Mouse (Mus musculus) spleen, adult 18-20 months (tissue): ENCODE results near the gene Pam16.
"Not testable (repeated sequence)": the region's sequence is repeated elsewhere in the genome, so short reads cannot be mapped to it uniquely, and the experiment has no call there.

Experiments
- DNase-seq, 2 experiments: peaks; one replicate each; pipeline ENCODE4 v3.0.0; 2022; ENCODE audit warnings: mixed read lengths in 2 of 2

Gene Pam16

DNA sequence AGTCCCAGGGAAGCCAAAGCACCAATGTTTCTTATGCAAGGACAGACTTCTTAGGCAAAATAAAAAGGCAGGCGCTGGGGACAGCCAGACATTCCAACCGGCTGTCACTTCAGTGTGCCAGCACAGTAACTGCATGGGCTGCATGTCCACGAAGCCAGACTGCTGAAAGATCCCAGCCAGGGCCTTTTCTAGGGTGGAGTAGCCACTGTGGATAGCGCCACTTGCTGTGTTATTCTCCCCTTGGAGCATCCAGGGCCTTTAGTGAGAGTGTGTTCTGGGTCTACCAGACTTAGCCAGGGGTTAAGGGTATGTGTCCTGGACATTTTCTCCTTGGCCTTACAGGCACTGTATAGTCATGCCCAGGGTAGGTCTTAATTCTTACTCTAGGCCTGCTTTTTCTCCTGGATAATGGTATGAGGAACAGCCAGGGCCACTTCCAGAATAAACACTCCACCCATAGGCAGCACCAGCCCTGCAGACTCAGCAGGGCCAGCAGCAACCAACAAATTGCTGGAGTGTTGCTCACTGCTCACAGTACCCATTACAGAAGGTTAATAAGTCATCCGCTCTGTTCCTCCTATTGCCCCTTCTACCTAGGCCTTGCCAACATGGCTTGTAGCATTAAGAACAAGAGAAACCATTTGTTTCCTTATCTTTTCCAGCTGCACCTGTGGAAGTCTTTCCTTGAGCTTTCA, 37.1 kb downstream of the Pam16 start:
- DNase-seq: no peak

DNA sequence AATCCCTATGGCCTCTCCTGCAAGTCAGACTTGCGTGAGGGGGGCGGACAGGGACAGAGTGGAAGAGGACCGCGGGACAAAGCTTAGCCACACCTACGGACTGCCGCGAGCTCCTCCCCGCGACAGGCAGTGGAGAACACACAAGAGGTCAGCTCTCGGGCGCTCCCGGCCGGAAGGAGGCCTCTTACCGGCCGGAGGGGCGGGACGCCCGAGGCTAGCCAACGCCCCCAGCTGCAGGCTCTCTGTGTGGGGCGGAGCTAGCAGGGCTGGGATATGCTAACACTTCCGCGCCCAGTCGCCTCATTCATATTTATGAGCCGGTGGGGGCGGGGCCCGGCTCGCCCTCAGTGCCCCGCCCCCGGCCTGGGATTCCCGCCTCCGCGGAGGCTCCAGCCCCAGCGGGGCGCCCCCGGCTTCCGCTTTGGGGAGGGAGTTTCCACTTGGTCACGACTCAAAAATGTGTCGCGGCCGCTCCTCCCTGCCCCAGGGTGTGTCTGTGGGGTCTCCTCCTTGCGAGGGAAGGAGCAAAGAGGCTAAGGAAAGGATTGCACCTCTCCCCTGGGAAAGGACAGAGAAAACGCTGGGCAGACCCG, 38.2 kb downstream of the Pam16 start:
- peak; percentile 96 for DNase-seq

DNA sequence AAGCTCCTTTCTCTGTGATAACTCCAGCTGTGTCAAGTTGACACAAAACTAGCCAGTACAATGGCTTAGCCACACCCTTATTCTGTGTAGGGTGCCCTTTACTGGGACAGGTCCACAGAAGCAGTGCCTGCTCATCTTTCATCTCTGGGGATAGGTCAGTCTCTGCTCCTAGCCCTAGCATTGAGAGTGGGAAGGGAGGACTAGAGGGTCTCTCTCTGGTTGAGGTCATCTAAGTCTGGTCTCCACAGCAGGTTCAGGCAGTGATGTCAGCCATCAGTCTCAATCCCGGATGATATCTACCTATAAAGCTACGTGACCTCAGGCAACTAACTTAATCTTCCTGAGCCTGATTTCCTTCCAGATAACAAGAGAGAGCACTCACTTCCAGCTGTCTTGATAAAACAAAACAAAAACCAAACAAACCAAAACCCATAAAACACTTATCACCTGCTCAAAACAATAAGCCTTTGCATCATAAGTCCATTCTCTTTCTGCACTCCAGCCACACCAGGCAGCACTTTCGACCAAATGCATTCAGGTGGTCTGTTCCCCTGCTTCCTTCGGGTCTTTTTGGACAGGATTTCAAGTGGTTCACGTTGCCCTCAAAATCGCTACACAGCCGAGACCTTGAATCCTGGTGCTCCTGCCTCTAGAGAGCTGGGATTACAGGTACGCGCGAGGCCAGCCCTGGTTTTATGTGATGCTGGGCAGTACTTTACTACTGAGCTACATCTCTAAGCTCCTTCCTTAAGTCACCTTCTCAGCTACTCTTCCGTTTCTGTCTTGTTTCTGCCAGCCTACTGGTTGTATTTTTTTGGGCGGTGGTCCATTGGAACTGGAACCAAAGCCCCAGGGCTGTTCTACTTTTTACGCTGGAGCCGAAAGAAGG, 38.9 kb downstream of the Pam16 start:
- no peak for DNase-seq

DNA sequence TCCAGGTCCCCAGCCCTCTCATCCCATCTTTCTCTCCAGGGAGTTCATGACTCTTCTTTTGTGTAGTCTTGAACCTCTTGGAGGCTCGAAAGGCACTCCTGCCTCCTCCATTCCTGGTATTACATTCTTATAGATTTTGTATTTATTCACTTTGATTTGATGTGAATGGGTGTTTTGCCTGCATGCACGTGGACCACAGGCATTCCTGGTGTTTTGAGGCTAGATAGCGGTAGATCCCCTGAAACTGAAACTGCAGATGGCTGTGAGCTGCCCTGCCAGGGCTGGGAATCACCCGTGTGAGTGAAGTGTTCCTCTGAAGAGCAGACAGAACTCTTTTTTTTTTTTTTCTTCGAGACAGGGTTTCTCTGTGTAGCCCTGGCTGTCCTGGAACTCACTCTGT, 40.4 kb downstream of the Pam16 start:
- no peak for DNase-seq

DNA sequence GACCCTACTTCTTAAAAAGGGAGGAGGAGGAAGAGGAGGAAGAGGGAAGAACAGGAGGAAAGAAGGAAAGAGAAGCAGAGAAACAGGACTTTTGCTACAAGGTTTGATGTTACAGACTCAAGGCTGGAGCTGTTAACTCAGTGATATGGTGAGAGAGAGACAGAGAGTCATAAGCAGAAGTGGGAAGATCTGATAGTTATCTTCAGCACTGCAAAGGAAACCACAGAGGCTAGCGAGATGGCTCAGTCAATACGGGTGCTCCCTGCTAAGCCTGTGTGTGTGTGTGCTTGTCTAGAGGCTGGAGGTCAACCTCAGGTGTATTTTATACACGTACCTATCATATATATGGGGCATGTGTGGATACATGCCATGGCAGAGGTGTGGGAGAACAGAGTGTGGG, 41.0 kb downstream of the Pam16 start:
- peak in 1 of 2 experiments; percentile 32 for DNase-seq

DNA sequence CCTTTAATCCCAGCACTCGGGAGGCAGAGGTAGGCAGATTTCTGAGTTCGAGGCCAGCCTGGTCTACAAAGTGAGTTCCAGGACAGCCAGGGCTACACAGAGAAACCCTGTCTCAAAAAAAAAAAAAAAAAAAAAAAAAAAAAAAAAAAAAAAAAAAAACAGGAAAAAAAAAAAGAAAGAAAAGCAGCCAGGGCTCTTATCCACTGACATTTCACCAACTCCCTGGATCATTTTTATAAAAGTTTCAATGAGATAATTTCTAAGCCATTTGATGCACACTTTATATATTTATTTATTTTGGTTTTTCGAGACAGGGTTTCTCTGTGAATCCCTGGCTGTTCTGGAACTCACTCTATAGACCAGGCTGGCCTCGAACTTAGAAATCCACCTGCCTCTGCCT, 43.6 kb downstream of the Pam16 start:
- DNase-seq: not testable (repeated sequence)

DNA sequence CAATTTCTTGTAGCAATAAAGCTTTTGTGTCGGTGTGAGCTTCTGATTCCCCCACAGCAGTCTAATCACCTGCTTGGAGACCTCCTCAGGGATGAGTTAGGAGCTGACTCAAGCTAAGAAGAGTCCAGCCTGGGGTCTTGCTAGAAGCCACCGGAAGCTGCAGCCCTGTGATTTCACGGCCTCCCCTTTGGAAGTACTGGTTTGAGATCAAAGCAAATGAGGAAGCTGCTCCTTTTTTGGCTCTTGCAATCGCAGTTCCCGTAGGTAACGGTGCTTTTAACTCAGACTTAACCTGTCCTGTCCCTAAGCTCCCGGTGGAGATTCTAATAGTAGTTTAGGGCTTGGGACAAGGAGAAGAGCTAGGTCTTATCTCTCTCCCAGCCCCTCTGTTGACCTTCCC, 46.2 kb downstream of the Pam16 start:
- DNase-seq: no peak

DNA sequence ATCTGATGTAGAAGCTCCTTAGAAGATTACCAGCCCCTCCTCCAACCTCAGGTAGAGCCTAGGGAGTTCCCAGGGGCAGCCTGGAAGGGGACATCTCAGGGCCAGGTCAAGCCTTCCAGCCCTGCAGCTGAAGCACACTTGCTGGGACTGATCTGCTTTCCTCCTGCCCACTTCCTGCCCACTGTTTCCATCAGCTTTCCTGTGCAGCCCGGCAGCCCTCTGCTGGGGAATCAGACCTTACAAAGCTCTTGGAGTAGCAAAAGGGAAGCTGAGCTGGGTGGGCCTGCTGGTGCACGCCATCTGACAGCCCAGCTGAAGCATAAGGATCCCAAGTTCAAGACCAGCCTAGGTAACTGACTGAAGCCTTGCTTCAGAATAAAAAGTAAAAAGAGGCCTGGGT, 47.9 kb downstream of the Pam16 start:
- no peak for DNase-seq

DNA sequence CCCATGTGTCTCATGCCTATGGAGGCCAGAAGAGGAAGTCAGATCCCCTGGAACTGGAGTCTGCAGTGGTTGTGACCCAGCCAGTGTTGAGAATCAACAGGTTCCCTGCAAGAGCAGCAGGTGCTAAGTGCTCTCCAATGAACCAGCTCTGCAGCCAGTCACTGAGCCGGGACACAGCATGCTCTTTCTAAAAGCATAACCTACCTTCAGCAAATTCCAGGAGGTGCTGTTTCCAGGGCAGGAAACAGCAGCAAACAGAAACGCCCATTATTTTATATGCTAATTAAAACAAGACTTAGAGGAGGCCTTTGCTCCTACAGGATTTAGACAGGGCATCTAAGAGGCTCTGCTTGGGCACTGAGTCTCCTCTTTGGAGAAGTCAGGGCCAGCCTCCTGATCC, 48.8 kb downstream of the Pam16 start:
- DNase-seq: no peak

DNA sequence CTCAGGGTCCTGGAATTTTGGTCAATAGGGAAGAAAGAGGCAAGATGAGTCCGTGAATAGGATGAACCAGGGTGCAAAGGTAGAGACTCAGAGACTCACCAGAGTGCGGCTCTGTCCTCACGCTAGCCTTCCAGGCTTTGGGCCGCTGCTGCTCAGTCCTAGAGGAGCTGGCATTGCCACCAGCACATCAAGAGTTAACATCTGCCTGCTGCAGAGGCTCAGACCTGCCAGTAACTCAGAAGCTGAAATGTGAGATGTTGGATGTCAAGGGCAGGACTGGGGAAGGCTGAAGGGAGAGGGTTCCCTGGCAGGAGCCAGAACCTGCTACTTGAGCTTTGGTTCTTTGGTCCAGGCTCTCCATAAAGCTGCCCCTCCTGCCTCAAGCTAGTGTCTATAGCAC, 54.1 kb downstream of the Pam16 start:
- no peak for DNase-seq

DNA sequence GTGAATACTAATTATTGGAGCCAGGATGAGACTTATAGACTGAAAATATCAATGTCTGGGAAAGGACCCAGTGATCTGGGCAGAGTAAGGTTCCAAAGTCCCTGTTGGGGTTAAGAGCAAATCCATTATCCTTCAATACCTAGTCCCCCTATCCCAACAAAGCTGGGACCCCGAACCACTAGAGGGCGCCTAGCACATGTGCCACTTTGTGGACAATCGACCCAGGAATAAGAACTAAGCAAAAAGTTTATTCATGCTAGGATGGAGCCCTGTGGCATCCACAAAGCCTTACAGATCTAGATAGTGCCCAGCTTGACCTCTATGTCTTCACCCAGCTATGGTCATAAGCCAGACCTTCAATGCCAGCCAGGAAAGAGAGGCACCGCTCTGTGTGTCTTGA, 56.9 kb downstream of the Pam16 start:
- DNase-seq: peak; percentile 46 to 83
